Mouse (Mus musculus) left cerebral cortex, adult 18-20 months (tissue): Measurements from ENCODE around the gene Ntn1. TPM values are rescaled to one million over a fixed set of nuclear protein-coding genes. Genes with fewer than 3 reads are reported as not detected.

ENCODE experiments used
- DNase-seq, 2 experiments: peaks; one replicate each; pipeline ENCODE4 v3.0.0; 2021 to 2022; ENCODE audit warnings: low spot score in 2 of 2, mixed read lengths in 1 of 2
- total RNA-seq, 2 experiments: library from RNA; stranded (reverse); gene quantifications; 2 replicates each; pipeline ENCODE4 v1.2.3; 2021

The Ntn1 gene
- total RNA-seq, 2 experiments from 2014 or later, result 6.2 to 7.6 TPM

DNA sequence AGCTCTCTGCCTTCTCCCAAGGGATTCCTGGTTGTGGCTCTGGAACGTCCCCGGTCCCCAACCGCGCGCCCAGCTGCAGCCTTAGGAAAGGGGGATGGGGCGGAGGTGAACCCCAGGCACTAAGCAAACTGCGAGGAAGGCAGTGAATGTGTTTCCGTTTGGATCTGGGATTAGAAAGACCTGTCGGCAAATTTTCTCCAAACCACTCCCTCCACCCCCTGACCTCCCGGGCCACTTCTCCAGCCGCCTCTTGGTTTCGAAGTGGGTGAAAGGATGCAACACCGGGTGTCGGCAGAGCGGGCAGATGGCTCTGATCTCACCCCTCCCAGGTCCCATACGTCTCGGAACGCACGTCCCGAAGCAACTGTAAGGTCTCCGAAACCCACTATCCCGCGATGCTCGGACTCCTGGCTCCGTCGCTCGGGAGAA is 16.0 kb downstream of the Ntn1 start:
- no peak for DNase-seq

DNA sequence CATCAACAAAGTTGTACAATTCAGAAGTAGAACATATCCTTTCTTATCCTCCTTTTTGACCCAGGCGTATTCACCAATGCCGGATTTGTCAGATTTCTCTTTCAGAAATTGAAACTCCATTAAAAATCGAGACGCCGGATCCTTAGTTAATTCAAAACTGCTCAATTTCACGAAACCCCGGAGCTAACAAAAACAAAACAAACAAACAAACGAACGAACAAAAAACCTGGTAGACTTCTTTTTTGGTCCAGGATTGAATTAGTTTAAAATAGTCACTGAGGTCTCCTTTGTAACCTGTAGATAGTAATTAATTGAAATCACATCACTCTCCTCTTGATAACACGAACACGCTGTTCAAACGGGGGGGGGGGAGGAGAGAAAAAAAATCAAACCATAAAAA is 16.5 kb downstream of the Ntn1 start:
- DNase-seq, result no peak

GRCm38 (mm10) chr11:68383519-68383918 is 17.1 kb downstream of the Ntn1 start:
- no peak for DNase-seq

DNA sequence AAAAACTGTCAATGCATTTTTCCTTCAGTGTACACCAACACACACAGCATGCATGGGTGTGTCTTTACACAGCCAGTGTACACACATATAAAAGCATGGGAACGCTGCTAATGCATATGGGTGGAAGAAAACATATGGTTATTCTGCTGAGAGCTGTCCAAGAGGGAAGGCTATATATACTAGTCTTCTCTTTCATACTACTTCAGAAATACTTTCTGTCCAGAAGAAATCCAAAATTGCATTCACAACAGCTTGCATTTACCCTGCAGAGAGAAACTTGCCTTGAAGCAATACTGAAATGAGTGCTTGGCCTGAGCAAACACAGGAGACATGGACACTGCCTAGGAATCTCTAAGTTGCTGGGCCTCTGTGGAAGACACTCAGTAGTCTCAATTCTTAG is 18.8 kb downstream of the Ntn1 start:
- DNase-seq, result no peak

DNA sequence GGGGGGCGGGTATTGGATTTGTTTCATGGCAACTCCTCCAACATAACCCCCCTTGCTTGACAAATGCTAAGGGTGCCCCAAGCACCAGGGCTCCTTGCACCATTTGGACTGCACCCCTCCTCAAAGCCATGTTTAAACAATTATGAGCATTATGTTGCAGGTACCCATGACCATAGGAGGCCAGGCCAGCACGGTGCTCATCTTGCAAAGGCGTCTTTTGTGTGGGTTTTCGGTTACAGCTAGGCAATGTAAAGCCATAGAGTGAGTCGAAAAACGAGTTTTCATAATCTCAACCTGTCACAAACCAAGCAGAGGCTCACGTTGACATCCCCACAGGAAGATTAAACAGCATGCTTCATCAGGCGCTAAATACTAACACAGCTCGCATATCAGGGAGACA is 19.3 kb downstream of the Ntn1 start:
- no peak for DNase-seq

DNA sequence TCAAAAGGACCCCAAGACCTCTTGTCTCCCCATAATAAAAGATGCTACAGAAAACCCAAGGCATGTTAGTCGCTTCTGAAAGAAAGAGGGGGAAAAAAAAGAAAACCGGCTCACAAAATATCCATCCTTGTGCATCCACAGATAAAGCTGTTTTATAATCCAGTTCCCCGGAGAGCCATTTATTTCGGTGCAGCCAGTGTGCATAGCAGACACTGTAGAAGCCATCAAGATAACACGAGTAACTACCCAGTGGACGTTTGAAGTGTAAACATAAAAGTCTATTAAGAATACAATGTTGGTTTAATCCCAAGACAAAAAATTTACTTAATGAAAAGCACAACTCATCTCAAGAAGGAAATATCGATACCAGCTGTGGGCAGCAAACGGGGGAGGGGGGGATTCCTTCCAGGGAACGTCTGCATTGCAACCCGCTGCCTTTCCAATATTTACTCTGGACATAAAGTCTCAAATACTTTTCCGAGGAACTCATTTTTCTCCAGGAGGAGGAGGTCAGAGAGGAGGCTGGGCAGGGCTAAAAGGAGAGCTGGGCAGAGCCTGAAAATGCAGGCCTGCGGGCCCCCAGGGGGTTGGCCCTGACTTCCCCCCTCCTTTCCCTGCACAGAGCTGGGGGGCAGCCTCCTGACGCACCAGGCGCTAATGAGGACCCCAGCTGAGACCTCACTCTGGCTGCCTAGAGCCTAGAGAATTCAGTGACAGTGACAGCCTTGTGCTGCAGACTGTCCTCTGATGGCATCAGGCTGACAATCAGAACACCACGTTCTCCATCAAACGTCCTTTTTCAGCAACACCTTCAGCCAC is 21.5 kb downstream of the Ntn1 start:
- DNase-seq, result no peak

GRCm38 (mm10) chr11:68378419-68378818 is 22.2 kb downstream of the Ntn1 start:
- no peak for DNase-seq

GRCm38 (mm10) chr11:68373105-68373504 is 27.5 kb downstream of the Ntn1 start:
- DNase-seq, result no peak

- no peak for DNase-seq
Measured at GRCm38 (mm10) chr11:68371609-68372008, 29.0 kb downstream of the Ntn1 start.

- DNase-seq, result no peak
Measured at GRCm38 (mm10) chr11:68356901-68357300, 43.7 kb downstream of the Ntn1 start.

DNA sequence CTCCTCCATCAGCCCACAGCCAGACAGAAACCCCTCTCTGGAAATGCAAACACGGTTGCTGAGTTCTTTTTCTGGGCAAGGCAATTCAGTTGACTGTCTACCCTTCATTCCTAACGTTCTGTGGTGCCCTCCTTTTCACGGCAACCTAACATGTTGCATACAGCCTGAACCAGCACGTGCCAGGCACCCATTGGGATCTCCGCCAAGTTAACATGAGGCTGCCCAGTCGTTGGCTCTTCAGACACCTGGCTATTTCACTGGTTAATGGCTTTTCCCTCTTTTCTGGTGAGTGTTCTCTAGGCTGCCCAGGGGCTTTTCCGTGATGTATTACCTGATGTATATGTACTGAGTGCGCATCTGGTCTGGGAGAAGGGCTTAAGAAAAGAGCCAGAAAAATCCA is 45.1 kb downstream of the Ntn1 start:
- no peak for DNase-seq

DNA sequence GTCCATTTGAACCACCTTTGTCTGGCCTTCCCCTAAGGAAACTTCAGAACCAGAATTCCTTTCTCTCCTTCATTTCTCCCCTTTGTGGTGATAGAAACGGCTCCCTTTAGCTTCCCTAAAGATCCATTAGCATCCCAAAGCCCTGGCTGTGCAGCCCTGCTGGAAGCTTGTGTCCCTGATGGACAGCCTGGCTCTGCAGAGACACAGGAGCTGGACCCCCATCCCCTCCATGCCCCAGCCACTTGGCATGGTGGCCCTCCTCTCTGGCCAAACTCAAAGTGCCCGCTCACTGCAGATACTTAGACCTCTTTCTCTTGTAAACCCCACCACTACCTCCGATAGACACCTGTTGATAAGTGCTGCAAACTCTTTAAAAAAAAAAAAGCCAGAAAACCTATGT is 45.8 kb downstream of the Ntn1 start:
- no peak for DNase-seq

GRCm38 (mm10) chr11:68352236-68352635 is 48.4 kb downstream of the Ntn1 start:
- no peak for DNase-seq

DNA sequence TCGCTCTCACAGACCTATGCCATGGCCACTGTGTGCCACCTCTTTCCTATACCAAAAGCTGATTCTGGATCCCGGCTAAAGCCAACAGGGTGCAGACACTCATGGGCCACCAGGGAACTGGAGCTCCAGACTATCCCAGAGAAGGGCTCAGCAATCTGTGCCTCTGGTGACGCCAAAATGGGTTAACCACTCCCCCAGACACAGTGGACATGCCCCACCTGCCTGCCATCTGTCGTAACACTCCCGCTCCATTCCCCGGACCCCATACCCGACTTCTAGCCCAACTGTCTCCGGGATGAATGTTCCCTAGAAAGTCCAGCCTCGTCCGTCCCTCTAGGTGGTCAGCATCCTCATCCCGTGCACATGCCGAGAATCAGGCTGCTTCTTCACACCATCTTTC is 51.8 kb downstream of the Ntn1 start:
- DNase-seq, result no peak

DNA sequence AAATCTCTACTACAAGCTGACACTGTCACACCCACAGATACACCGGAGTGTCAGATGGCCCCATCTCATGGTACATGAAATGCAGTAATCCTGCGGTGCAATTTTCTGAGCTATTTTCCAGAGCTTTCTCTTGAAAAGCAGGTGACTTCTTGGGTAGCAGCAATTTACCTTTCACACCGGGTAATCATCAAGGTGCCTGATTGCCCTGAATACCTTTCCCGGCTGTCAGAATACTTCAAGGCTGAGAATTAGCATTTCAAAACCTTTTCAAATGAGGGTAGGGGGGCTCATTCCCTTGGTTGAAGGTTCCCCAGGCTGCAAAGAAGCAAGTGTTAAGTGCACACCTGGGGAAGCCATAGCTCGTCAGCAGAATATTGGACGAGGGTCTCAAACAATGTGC is 52.5 kb downstream of the Ntn1 start:
- no peak for DNase-seq

DNA sequence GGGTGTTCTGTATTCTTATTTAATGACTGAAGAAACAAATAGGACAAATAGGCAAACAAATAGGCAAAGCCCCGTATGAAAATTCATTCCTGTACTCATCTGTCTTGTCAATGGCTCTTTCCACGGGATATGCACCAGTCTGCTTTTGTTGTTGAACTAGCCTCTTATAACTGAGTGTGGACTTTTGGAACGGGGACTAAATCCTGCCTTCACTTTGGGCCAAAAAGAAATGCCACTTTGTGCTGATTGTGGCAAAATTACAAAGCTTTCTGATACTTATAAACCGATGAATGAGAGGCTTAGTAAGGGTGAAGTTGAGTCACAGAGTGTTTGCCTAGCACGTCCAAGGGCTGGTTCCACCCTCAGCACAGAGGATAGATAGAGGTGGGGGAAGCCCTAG is 53.1 kb downstream of the Ntn1 start:
- DNase-seq, result no peak

GRCm38 (mm10) chr11:68346099-68346498 is 54.5 kb downstream of the Ntn1 start:
- no peak for DNase-seq

DNA sequence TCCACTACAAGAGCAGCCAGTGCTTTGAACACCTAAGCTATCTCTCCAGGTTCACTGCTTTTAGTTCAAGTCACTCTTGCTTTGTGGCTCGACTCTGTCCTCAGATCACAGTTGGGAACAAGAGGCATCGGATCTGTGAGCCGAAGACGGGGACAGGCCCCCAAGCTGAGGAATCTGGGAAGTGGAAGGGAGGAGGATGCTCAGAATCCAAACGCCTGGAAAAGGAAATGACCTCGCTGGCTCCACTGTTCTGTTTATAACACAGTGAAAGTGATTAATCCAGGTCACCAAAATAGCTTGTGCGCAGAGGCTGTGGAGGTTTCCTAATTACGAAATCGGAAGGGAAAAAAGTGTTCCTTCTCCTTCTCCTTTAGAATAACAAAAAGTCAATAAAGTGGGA is 56.4 kb downstream of the Ntn1 start:
- DNase-seq, result no peak

DNA sequence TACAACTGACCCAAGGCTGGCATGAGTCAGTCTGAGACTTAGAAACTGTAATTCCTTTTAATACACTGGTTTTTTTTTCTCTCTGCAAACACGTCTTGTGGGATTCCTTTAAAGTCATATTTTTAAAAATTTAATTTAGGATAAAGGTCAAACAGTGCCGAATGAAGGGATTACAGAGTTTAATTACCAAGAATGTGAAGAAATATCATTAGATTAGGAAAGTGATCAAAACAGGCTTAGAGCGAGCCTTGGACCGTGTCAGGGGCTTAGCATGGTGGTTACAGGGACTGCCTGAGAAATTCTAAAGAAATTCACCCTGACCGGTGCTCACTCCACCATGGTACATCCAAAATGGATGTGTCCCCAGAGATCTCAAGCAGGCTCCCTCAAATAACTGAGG is 57.9 kb downstream of the Ntn1 start:
- no peak for DNase-seq

GRCm38 (mm10) chr11:68342003-68342400 is 58.6 kb downstream of the Ntn1 start:
- DNase-seq, result no peak

- peak; percentile 11 to 19 for DNase-seq
Measured at GRCm38 (mm10) chr11:68341111-68342002, 59.3 kb downstream of the Ntn1 start.

DNA sequence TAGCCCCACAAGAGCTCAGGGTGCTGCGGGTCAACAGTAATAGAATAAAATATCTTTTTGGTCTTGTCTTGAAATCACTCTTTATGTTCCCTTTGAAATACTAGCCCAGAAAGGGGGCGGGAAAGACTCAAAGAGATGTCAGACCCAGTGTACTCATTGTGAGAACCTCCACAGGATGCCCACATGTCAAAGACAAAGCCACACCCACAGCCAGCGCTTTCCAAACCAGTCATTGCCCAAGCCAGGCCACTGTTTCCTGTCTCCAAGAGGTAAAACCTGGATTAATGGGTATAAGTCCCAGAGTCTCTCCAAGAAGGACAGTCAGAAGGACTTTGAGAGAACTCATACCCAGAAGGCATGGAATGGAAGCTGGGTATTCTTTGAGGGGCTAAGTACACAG is 60.3 kb downstream of the Ntn1 start:
- no peak for DNase-seq
